Mouse (Mus musculus): ENCODE measurements around the gene Fos. TPM values are rescaled to one million over a fixed set of nuclear protein-coding genes. Genes with fewer than 3 reads are reported as not detected.
A peak's percentile ranks its signal among the peaks of the same experiment; 100 is the strongest.

The Fos gene
- polyA plus RNA-seq, 1 experiment from 2014 or later = 5.4 TPM

DNA sequence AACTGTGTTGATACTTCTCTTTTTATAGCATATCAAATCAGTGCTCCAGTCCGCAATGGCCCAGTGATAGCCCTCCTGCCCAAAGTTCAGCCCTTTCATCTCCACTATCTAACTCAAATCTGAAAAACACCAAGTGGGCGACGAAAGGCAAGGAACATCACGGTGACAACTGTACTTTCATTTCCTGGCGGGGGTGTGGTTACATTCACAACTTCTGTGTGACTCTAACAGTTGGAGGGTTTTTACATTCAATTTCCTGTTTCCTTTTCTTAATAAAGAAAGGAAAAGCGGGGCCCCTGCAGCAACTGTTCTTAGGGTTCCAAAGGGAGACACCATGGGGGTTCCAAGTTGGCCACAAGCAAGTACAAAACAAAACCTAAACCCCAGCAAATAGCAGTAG is 29.0 kb upstream of the Fos start:
- WGBS = 44% methylated on average over 6 of the region's 6 CpGs
- Histone ChIP-seq H3K36me3 (no peaks in the 10 kb centered on the region), H3K4me2 (peak overlapping the region; percentile 44), H3K4me3 (peak overlapping the region; percentile 21), H3K27ac (peak overlapping the region; percentile 45), H3K9ac (no peak overlapping the region), H3K4me1 (replicated peaks) (peaks cover 20% of the 10 kb centered on the region), H3K27me3 (no peaks in the 10 kb centered on the region), H3K9me3 (replicated peaks) (no peaks in the 10 kb centered on the region)
- ATAC-seq (replicated peaks; ENCODE audit: insufficient number of reproducible peaks, insufficient read depth, low FRiP score, low read depth) = no peak

DNA sequence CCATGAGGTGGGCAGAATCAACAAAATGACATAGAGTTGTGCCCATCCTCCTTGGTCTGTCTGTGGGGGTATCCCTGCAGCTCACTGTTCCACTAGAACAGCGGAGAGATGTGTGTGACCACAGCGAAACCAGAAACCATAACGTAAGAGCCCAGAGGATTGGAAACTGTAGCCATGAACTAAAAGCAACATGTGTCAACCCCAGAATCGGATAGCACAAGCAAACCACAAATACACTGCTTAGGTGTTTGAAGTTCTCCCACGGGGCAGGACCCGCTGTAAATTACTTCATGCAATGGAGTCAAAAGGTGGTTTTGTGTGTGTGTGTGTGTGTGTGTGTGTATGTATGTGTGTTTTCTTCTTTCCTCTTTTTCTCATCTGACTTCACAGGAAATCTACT is 26.7 kb upstream of the Fos start:
- Histone ChIP-seq H3K9me3 (replicated peaks) (no peaks in the 10 kb centered on the region), H3K36me3 (no peaks in the 10 kb centered on the region), H3K4me1 (replicated peaks) (peaks cover 26% of the 10 kb centered on the region), H3K4me2 (no peak overlapping the region), H3K4me3 (no peak overlapping the region), H3K9ac (no peak overlapping the region), H3K27me3 (no peaks in the 10 kb centered on the region), H3K27ac (no peak overlapping the region)
- no peak for ATAC-seq (replicated peaks; ENCODE audit: insufficient number of reproducible peaks, insufficient read depth, low FRiP score, low read depth)
- WGBS = 78% methylated on average over 6 of the region's 6 CpGs

DNA sequence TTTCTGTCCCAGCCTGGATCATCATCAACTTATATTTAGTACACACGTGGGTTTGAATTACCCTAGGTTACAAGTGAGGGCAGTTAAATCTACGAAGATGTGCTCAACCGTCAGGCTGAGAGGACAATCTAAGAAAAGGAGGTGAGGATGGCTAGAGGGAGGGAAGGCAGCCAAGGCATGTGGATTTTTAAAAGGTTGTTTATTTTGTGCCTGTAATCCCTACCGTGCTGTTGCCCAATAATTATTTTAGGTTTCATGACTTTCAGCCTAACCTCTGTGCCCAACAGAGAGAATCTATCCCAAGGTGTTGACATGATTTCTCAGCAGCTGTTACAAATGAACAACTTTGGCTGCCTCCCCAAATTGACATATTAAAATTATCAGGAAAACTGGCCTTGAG is 26.2 kb upstream of the Fos start:
- no peak overlapping the region for H3K4me3 ChIP-seq
- no peaks in the 10 kb centered on the region for H3K9me3 ChIP-seq (replicated peaks)
- no peak overlapping the region for H3K9ac ChIP-seq
- peaks cover 30% of the 10 kb centered on the region for H3K4me1 ChIP-seq (replicated peaks)
- no peaks in the 10 kb centered on the region for H3K36me3 ChIP-seq
- 45% methylated on average over 4 of the region's 4 CpGs for WGBS
- no peak for ATAC-seq (replicated peaks; ENCODE audit: insufficient number of reproducible peaks, insufficient read depth, low FRiP score, low read depth)
- no peak overlapping the region for H3K4me2 ChIP-seq
- no peak overlapping the region for H3K27ac ChIP-seq
- H3K27me3 ChIP-seq = no peaks in the 10 kb centered on the region

DNA sequence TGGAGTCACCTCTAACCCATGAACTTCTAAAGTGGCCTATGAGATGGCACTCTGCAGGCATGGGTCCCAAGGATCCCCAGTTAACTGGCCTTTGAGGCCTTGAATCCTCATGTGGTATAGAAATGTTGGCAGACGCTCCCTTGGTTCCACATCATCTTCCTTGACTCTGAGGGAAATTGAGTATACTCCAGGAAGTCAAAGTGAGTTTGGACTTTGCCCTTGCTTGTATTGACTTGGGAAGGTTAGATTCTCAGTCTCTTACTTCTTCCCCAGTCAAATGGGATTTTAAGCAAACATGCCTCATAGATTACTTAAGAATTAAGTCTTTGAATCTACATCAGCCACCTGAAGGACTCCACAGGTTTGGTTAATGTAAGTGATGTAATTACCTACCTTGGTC is 24.2 kb upstream of the Fos start:
- Histone ChIP-seq H3K27ac (no peak overlapping the region), H3K4me3 (no peak overlapping the region), H3K9me3 (replicated peaks) (no peaks in the 10 kb centered on the region), H3K4me1 (replicated peaks) (peaks cover 34% of the 10 kb centered on the region), H3K9ac (no peak overlapping the region), H3K36me3 (no peaks in the 10 kb centered on the region), H3K4me2 (no peak overlapping the region), H3K27me3 (no peaks in the 10 kb centered on the region)
- 86% methylated on average over 1 of the region's 1 CpGs for WGBS
- no peak for ATAC-seq (replicated peaks; ENCODE audit: insufficient number of reproducible peaks, insufficient read depth, low FRiP score, low read depth)

DNA sequence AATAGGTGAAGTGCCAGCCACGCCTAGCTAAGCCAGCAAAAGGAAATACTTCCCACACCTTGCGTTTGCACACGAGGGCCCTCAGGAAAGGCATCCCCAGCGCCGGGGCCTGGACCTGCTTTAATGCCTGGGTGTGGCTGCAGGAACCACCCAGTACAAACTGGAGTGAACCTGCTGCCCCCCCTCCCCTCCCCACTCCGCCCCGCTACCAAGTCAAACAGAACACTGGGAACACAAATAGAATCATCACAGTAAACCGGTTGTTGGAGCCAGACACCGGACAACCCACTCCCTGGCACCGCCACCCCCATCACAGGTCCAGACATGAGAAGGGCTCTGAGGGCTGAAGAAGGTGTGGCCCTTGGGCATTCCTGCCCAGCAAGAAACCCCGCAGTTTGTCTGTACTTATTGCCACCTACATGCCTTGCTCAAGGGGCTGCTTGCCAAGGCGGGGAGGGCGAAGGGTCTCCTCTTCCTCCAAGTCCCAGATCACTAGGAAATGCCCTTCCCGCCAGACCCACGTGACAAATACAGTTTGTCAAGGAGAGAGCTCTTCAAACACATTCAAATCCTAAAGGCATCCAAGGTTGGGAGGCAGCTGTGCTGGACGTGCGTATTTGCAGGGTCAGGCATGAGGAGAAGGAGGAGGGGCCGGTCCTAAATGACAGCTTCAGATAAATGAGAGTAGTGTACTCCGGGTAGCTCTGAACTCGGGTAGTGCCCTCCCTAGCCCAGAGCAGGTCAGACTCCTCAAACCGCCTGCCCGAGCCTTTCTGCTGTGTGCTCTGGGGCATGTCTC is 21.8 kb upstream of the Fos start:
- peak overlapping the region; percentile 46 for H3K4me2 ChIP-seq
- 27% methylated on average over 22 of the region's 22 CpGs for WGBS
- H3K4me1 ChIP-seq (replicated peaks) = peaks cover 46% of the 10 kb centered on the region
- H3K27me3 ChIP-seq = no peaks in the 10 kb centered on the region
- H3K36me3 ChIP-seq = no peaks in the 10 kb centered on the region
- ATAC-seq (replicated peaks; ENCODE audit: insufficient number of reproducible peaks, insufficient read depth, low FRiP score, low read depth) = no peak
- H3K9me3 ChIP-seq (replicated peaks) = no peaks in the 10 kb centered on the region
- peak overlapping the region; percentile 8; the same call in 1 of the 2 replicates for H3K4me3 ChIP-seq
- peak overlapping the region; percentile 35; the same call in 1 of the 2 replicates for H3K9ac ChIP-seq
- H3K27ac ChIP-seq = peak overlapping the region; percentile 71

DNA sequence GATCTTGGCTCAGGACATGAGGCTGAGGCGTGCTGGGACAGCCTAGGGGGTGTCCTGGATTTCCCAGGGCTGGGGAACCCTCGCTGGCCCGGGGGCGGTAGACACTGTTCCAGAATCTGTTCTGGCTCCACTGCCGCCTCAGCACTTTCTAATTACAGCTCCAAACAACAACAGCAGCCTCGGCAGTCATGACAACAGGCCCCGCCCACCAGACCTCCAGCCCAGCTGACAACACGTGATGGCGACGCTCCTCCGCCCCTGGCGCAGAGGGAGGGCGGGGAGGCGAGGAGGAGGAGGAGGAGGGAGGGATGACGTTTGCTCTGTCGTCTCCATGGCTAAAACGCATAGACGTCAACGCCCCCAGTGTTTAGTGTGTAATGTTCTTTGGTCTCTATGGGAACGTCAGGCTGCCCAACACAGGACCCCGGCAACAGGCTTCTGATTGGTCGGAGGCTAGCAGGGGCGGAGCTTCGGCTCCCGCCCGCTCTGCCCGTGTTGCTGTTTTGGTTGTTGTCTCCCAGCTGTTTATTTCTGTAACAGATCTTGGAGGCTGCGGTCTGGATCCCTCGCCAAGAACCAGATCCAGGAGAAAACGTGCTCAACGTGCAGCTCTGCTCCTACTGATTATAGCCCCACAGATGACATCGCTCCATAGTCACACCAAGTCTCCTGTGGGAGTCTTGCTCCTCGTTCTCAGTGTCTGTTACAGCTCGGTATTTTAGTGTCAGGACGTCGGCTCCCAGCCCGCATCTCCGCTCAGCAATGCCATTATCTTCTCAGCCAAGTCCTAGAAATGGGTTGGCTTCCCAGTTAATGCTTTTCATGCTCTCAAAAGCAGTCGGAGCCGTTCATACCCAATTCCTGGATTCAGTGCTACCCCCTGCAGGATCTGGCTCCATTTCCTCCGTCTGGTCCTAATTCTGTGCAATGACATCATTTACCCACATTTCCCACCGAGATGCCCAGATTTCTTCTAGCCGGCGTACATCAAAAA is 18.3 kb upstream of the Fos start:
- ATAC-seq (replicated peaks; ENCODE audit: insufficient number of reproducible peaks, insufficient read depth, low FRiP score, low read depth) = peak; percentile 97
- peak overlapping the region; percentile 62 for H3K9ac ChIP-seq
- H3K27ac ChIP-seq = peak overlapping the region; percentile 95
- no peaks in the 10 kb centered on the region for H3K27me3 ChIP-seq
- peak overlapping the region; percentile 57 for H3K4me3 ChIP-seq
- peak overlapping the region; percentile 86 for H3K4me2 ChIP-seq
- H3K9me3 ChIP-seq (replicated peaks) = no peaks in the 10 kb centered on the region
- peaks cover 42% of the 10 kb centered on the region for H3K4me1 ChIP-seq (replicated peaks)
- under 1% methylated on average over 44 of the region's 44 CpGs for whole genome bisulfite sequencing
- H3K36me3 ChIP-seq = no peaks in the 10 kb centered on the region

DNA sequence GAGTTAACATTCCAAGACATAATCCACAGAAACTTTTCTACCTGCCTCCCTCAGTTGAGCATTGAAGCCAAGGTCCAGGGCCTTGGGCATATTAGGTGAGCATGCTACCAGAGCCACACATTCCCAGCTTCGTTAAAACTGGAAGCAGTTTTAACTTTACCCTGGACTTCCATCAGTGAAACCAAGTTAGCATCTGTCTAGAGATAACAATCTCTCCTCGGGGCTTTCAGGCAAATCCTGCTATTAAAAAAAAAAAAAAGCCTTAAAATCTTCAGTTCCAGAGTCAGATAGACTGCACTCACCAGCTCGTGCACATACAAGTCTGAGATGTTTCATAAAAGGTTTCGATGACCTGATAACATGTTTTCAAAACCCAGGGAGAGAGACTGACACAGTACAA is 17.4 kb upstream of the Fos start:
- no peak for ATAC-seq (replicated peaks; ENCODE audit: insufficient number of reproducible peaks, insufficient read depth, low FRiP score, low read depth)
- H3K4me1 ChIP-seq (replicated peaks) = peaks cover 42% of the 10 kb centered on the region
- no peak overlapping the region for H3K9ac ChIP-seq
- WGBS = 51% methylated on average over 4 of the region's 4 CpGs
- no peaks in the 10 kb centered on the region for H3K9me3 ChIP-seq (replicated peaks)
- no peaks in the 10 kb centered on the region for H3K27me3 ChIP-seq
- H3K4me2 ChIP-seq = peak overlapping the region; percentile 86
- H3K27ac ChIP-seq = peak overlapping the region; percentile 95
- H3K4me3 ChIP-seq = peak overlapping the region; percentile 57; the same call in 1 of the 2 replicates
- H3K36me3 ChIP-seq = no peaks in the 10 kb centered on the region

DNA sequence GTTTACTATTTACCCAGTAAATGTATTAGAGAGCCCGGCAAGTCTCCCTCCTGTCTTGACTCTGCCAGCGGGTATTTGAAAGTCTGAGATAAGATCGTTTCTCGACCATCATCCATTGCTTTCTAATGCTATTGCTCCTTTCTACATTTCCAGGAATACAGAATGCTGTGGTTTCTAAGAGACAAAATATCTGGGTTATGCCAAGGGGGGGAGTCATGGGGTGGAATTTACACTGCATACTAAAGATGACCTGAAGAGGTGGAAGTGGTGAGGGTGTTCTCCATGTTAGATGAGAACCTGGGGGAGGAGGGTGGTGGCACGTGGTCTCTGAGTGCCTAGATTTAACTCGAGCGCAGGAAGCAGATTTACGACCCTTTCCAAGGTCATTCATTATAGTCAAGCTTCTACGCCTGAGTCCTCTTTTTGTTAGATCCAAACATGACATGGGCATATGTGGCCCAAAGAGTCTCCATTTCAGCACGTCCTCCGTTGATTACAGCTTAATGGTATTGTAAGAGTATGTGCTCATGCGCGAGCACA is 16.7 kb upstream of the Fos start:
- H3K27me3 ChIP-seq = no peaks in the 10 kb centered on the region
- H3K9me3 ChIP-seq (replicated peaks) = no peaks in the 10 kb centered on the region
- WGBS = 52% methylated on average over 13 of the region's 13 CpGs
- H3K4me3 ChIP-seq = no peak overlapping the region
- H3K4me2 ChIP-seq = no peak overlapping the region
- no peak overlapping the region for H3K9ac ChIP-seq
- H3K36me3 ChIP-seq = no peaks in the 10 kb centered on the region
- no peak overlapping the region for H3K27ac ChIP-seq
- H3K4me1 ChIP-seq (replicated peaks) = peaks cover 41% of the 10 kb centered on the region
- ATAC-seq (replicated peaks; ENCODE audit: insufficient number of reproducible peaks, insufficient read depth, low FRiP score, low read depth) = no peak

DNA sequence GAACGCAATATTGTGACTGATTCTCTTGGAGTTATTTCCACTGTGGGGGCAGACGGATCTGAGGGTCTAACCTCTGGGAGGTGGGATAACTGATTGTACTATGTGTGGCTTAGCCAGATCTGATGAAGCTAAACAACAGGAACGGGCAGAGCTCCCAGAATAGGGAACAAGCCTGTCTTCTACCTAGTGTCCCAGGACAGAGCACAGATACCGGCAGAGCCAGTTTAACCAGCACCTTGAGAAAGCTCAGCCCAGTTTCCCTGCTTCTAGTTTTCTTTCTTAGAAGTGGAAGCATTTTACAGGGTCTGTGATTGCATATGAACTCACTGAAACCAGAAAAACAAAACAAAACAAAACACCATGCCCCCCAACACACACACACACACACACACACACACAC is 13.9 kb upstream of the Fos start:
- ATAC-seq (replicated peaks; ENCODE audit: insufficient number of reproducible peaks, insufficient read depth, low FRiP score, low read depth) = no peak
- WGBS = 51% methylated on average over 4 of the region's 4 CpGs
- H3K4me1 ChIP-seq (replicated peaks) = peaks cover 42% of the 10 kb centered on the region
- no peak overlapping the region for H3K9ac ChIP-seq
- H3K27ac ChIP-seq = no peak overlapping the region
- no peaks in the 10 kb centered on the region for H3K9me3 ChIP-seq (replicated peaks)
- no peak overlapping the region for H3K4me2 ChIP-seq
- H3K36me3 ChIP-seq = no peaks in the 10 kb centered on the region
- H3K27me3 ChIP-seq = no peaks in the 10 kb centered on the region
- no peak overlapping the region for H3K4me3 ChIP-seq

DNA sequence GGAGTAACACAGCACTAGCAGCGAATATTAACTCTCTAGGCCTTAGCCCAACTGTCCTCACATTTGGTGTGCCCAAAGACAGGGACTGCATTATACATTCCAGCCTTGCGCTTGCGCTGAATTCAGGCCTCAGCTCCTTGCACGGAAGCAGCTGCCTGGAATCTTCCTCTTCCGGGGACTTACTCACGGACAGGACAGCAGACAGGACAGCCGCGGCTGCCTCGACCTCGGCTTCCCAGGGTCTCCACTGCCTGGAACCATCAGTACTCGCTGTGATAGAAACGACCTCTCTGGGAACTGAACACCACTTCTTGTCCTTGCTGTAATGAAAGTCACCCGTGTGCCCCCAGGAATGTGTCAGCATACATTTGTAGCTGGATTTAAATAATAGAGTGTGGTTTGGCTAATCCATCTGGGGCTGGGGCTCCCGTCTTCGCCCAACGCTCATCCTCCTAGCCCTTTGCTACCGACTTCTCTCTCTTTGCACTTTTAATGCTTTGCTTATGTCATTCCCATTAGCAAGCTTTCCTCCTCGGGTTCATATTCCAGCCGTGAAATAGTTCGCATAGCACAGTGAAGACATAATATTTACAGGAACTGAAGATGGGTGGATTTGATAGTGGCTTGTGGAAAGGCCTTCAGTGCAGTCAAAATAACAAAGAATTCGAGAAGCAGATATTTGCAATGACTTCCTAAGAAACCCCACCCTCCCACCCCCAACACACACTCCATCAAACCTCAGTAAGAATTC is 11.6 kb upstream of the Fos start:
- peak overlapping the region; percentile 24 for H3K4me2 ChIP-seq
- peaks cover 26% of the 10 kb centered on the region for H3K4me1 ChIP-seq (replicated peaks)
- no peaks in the 10 kb centered on the region for H3K36me3 ChIP-seq
- 36% methylated on average over 21 of the region's 21 CpGs for WGBS
- H3K27ac ChIP-seq = peak overlapping the region; percentile 29
- no peaks in the 10 kb centered on the region for H3K9me3 ChIP-seq (replicated peaks)
- H3K9ac ChIP-seq = peak overlapping the region; percentile 37; the same call in 1 of the 2 replicates
- H3K27me3 ChIP-seq = no peaks in the 10 kb centered on the region
- ATAC-seq (replicated peaks; ENCODE audit: insufficient number of reproducible peaks, insufficient read depth, low FRiP score, low read depth) = no peak
- no peak overlapping the region for H3K4me3 ChIP-seq

Measured in heart, embryonic 15.5 days (tissue).